Mouse (Mus musculus) thymus, adult 18-20 months (tissue): Measurements from ENCODE around the gene Mfsd14b.

Experiments used
- DNase-seq, 2 experiments: peaks; one replicate each; pipeline ENCODE4 v3.0.0; 2022; ENCODE audit warnings: mixed read lengths in 2 of 2

Gene Mfsd14b

GRCm38 (mm10) chr13:65112459-65113110 is at the start of gene Mfsd14b:
Gene Mfsd14b (minus strand): TSS chr13:65112975.
- DNase-seq, result peak; percentile 77 to 81

- DNase-seq, result no peak
Observed at GRCm38 (mm10) chr13:65149940-65150339, 37.2 kb upstream of the Mfsd14b start, which contains the start of gene Olfr466. Gene Olfr466 (plus strand): TSS chr13:65150240.

GRCm38 (mm10) chr13:65137789-65138188 is 25.0 kb upstream of the Mfsd14b start, which contains the start of gene Olfr465-ps1:
Gene Olfr465-ps1 (plus strand): TSS chr13:65138089.
- DNase-seq, result no peak

- no peak for DNase-seq
Observed at GRCm38 (mm10) chr13:65127063-65127847, 14.5 kb upstream of the Mfsd14b start.

- no peak for DNase-seq
Observed at GRCm38 (mm10) chr13:65122111-65122510, 9.3 kb upstream of the Mfsd14b start.

- DNase-seq, result no peak
Observed at GRCm38 (mm10) chr13:65120984-65121383, 8.2 kb upstream of the Mfsd14b start.

- DNase-seq, result no peak
Observed at GRCm38 (mm10) chr13:65113239-65113638, 464 bp upstream of the Mfsd14b start.

- peak in 1 of 2 experiments; percentile 16 for DNase-seq
Observed at GRCm38 (mm10) chr13:65111961-65112360, 814 bp downstream of the Mfsd14b start.

- DNase-seq, result no peak
Observed at GRCm38 (mm10) chr13:65101232-65101631, 11.5 kb downstream of the Mfsd14b start.

- DNase-seq, result no peak
Observed at GRCm38 (mm10) chr13:65100678-65101077, 12.1 kb downstream of the Mfsd14b start.

GRCm38 (mm10) chr13:65097018-65097417 is 15.8 kb downstream of the Mfsd14b start:
- no peak for DNase-seq

- DNase-seq, result no peak
Observed at GRCm38 (mm10) chr13:65095923-65096322, 16.9 kb downstream of the Mfsd14b start.

GRCm38 (mm10) chr13:65069969-65070368 is 42.8 kb downstream of the Mfsd14b start:
- DNase-seq, result no peak

GRCm38 (mm10) chr13:65052660-65053059 is 60.1 kb downstream of the Mfsd14b start, which contains the start of gene Prss47:
Gene Prss47 (minus strand): TSS chr13:65052760.
- no peak for DNase-seq

- DNase-seq, result no peak
Observed at GRCm38 (mm10) chr13:65035057-65035456, 77.7 kb downstream of the Mfsd14b start.

- DNase-seq, result no peak
Observed at GRCm38 (mm10) chr13:65032758-65033157, 80.0 kb downstream of the Mfsd14b start, which contains the start of gene Spata31d1c. Gene Spata31d1c (plus strand): TSS chr13:65033058.
